Mouse (Mus musculus): ENCODE data around the gene Cdk1. TPM values are rescaled to one million over a fixed set of nuclear protein-coding genes. Genes with fewer than 3 reads are reported as not detected.

Gene Cdk1
- polyA plus RNA-seq, 1 experiment: not detected

GRCm38 (mm10) chr10:69321519-69322035 lies 31.2 kb downstream of the Cdk1 start:
- Histone ChIP-seq H3K27ac (ENCODE audit: insufficient read depth, low read depth, low read length) (no peak overlapping the region), H3K4me3 (ENCODE audit: insufficient read depth, low read depth, low read length) (no peak overlapping the region), H3K4me1 (ENCODE audit: control insufficient read depth, insufficient read depth, low read length) (no peaks in the 10 kb centered on the region)
- 49% methylated on average over 15 of the region's 15 CpGs for WGBS
- TF ChIP-seq POLR2A (IDR thresholded peaks at IDR 0.05; ENCODE audit: insufficient read depth, low read depth, low read length): no peak
- TF ChIP-seq CTCF (IDR thresholded peaks at IDR 0.05; ENCODE audit: insufficient read depth, low read depth, low read length): no peak

GRCm38 (mm10) chr10:69320667-69321518 lies 31.8 kb downstream of the Cdk1 start:
- peak; percentile 89 for TF ChIP-seq CTCF (IDR thresholded peaks at IDR 0.05; ENCODE audit: insufficient read depth, low read depth, low read length)
- no peak for TF ChIP-seq POLR2A (IDR thresholded peaks at IDR 0.05; ENCODE audit: insufficient read depth, low read depth, low read length)
- no peaks in the 10 kb centered on the region for H3K4me1 ChIP-seq (ENCODE audit: control insufficient read depth, insufficient read depth, low read length)
- H3K27ac ChIP-seq (ENCODE audit: insufficient read depth, low read depth, low read length): no peak overlapping the region
- H3K4me3 ChIP-seq (ENCODE audit: insufficient read depth, low read depth, low read length): no peak overlapping the region
- 43% methylated on average over 21 of the region's 21 CpGs for WGBS

- TF ChIP-seq CTCF (IDR thresholded peaks at IDR 0.05; ENCODE audit: insufficient read depth, low read depth, low read length) (no peak), POLR2A (IDR thresholded peaks at IDR 0.05; ENCODE audit: insufficient read depth, low read depth, low read length) (no peak)
- Histone ChIP-seq H3K4me3 (ENCODE audit: insufficient read depth, low read depth, low read length) (no peak overlapping the region), H3K4me1 (ENCODE audit: control insufficient read depth, insufficient read depth, low read length) (peaks cover 6% of the 10 kb centered on the region), H3K27ac (ENCODE audit: insufficient read depth, low read depth, low read length) (no peak overlapping the region)
- whole genome bisulfite sequencing: 89% methylated on average over 11 of the region's 11 CpGs
Measured at GRCm38 (mm10) chr10:69318514-69318913, 34.2 kb downstream of the Cdk1 start.

GRCm38 (mm10) chr10:69313944-69314343 lies 38.8 kb downstream of the Cdk1 start:
- no peak overlapping the region for H3K27ac ChIP-seq (ENCODE audit: insufficient read depth, low read depth, low read length)
- WGBS: 43% methylated on average over 8 of the region's 8 CpGs
- no peak overlapping the region for H3K4me3 ChIP-seq (ENCODE audit: insufficient read depth, low read depth, low read length)
- peaks cover 6% of the 10 kb centered on the region for H3K4me1 ChIP-seq (ENCODE audit: control insufficient read depth, insufficient read depth, low read length)
- TF ChIP-seq POLR2A (IDR thresholded peaks at IDR 0.05; ENCODE audit: insufficient read depth, low read depth, low read length) (no peak), CTCF (IDR thresholded peaks at IDR 0.05; ENCODE audit: insufficient read depth, low read depth, low read length) (no peak)

- TF ChIP-seq CTCF (IDR thresholded peaks at IDR 0.05; ENCODE audit: insufficient read depth, low read depth, low read length) (no peak), POLR2A (IDR thresholded peaks at IDR 0.05; ENCODE audit: insufficient read depth, low read depth, low read length) (no peak)
- H3K27ac ChIP-seq (ENCODE audit: insufficient read depth, low read depth, low read length): no peak overlapping the region
- H3K4me1 ChIP-seq (ENCODE audit: control insufficient read depth, insufficient read depth, low read length): peaks cover 6% of the 10 kb centered on the region
- H3K4me3 ChIP-seq (ENCODE audit: insufficient read depth, low read depth, low read length): no peak overlapping the region
- WGBS: 77% methylated on average over 16 of the region's 16 CpGs
Measured at GRCm38 (mm10) chr10:69311867-69312266, 40.9 kb downstream of the Cdk1 start.

GRCm38 (mm10) chr10:69309109-69309508 lies 43.6 kb downstream of the Cdk1 start:
- TF ChIP-seq CTCF (IDR thresholded peaks at IDR 0.05; ENCODE audit: insufficient read depth, low read depth, low read length) (no peak), POLR2A (IDR thresholded peaks at IDR 0.05; ENCODE audit: insufficient read depth, low read depth, low read length) (no peak)
- 80% methylated on average over 5 of the region's 5 CpGs for WGBS
- H3K4me1 ChIP-seq (ENCODE audit: control insufficient read depth, insufficient read depth, low read length): peaks cover under 1% of the 10 kb centered on the region; the same call in 1 of the 2 replicates
- H3K4me3 ChIP-seq (ENCODE audit: insufficient read depth, low read depth, low read length): no peak overlapping the region
- no peak overlapping the region for H3K27ac ChIP-seq (ENCODE audit: insufficient read depth, low read depth, low read length)

GRCm38 (mm10) chr10:69307067-69307466 lies 45.7 kb downstream of the Cdk1 start:
- TF ChIP-seq CTCF (IDR thresholded peaks at IDR 0.05; ENCODE audit: insufficient read depth, low read depth, low read length) (peak; percentile 78), POLR2A (IDR thresholded peaks at IDR 0.05; ENCODE audit: insufficient read depth, low read depth, low read length) (no peak)
- WGBS: 54% methylated on average over 5 of the region's 5 CpGs
- H3K4me3 ChIP-seq (ENCODE audit: insufficient read depth, low read depth, low read length): no peak overlapping the region
- no peaks in the 10 kb centered on the region for H3K4me1 ChIP-seq (ENCODE audit: control insufficient read depth, insufficient read depth, low read length)
- H3K27ac ChIP-seq (ENCODE audit: insufficient read depth, low read depth, low read length): no peak overlapping the region

- WGBS: 72% methylated on average over 14 of the region's 14 CpGs
- Histone ChIP-seq H3K27ac (ENCODE audit: insufficient read depth, low read depth, low read length) (no peak overlapping the region), H3K4me1 (ENCODE audit: control insufficient read depth, insufficient read depth, low read length) (no peaks in the 10 kb centered on the region), H3K4me3 (ENCODE audit: insufficient read depth, low read depth, low read length) (no peak overlapping the region)
- no peak for TF ChIP-seq POLR2A (IDR thresholded peaks at IDR 0.05; ENCODE audit: insufficient read depth, low read depth, low read length)
- peak; percentile 53 for TF ChIP-seq CTCF (IDR thresholded peaks at IDR 0.05; ENCODE audit: insufficient read depth, low read depth, low read length)
Measured at GRCm38 (mm10) chr10:69306205-69306604, 46.5 kb downstream of the Cdk1 start.

- no peaks in the 10 kb centered on the region for H3K4me1 ChIP-seq (ENCODE audit: control insufficient read depth, insufficient read depth, low read length)
- TF ChIP-seq POLR2A (IDR thresholded peaks at IDR 0.05; ENCODE audit: insufficient read depth, low read depth, low read length) (no peak), CTCF (IDR thresholded peaks at IDR 0.05; ENCODE audit: insufficient read depth, low read depth, low read length) (no peak)
- no peak overlapping the region for H3K4me3 ChIP-seq (ENCODE audit: insufficient read depth, low read depth, low read length)
- no peak overlapping the region for H3K27ac ChIP-seq (ENCODE audit: insufficient read depth, low read depth, low read length)
- WGBS: 88% methylated on average over 7 of the region's 7 CpGs
Measured at GRCm38 (mm10) chr10:69305600-69305999, 47.1 kb downstream of the Cdk1 start.

All from olfactory bulb, adult 2 months (tissue).